Mouse (Mus musculus) megakaryocyte, embryonic 14.5 days (primary cell): Measurements from ENCODE around the gene Zfp160.

ENCODE experiments used
- FLI1 ChIP-seq: IDR thresholded peaks from 2 replicates; pipeline ENCODE4 v1.6.1; 2012; ENCODE audit warnings: low read length, inconsistent platforms, mixed read lengths
- GATA1 ChIP-seq: IDR thresholded peaks from 3 replicates; pipeline ENCODE4 v1.6.1; 2012; ENCODE audit warnings: mixed read lengths, low read length, inconsistent platforms, borderline replicate concordance

DNA sequence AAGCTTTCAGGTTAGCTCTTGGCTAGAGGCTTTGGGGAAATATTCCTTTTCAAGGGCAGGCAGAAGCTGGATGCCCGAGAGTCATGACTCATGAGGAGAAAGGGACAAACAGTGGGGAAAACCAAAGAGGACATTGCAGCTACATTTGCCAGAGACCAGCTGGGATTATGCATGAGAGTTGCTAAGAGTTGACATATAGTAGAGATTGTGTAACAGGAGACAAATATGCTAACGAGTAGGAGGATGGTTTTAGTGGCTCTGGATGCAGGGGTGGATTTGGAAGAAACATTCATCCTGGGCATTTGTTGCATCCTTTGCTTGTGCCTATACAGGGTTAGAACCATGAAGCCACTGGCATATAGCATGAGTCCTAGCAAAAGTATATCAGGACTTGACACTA is 15.0 kb upstream of the Zfp160 start:
- TF ChIP-seq GATA1: no peak
- no peak for TF ChIP-seq FLI1
